Mouse (Mus musculus): ENCODE data around the gene Odf4.

Gene Odf4

DNA sequence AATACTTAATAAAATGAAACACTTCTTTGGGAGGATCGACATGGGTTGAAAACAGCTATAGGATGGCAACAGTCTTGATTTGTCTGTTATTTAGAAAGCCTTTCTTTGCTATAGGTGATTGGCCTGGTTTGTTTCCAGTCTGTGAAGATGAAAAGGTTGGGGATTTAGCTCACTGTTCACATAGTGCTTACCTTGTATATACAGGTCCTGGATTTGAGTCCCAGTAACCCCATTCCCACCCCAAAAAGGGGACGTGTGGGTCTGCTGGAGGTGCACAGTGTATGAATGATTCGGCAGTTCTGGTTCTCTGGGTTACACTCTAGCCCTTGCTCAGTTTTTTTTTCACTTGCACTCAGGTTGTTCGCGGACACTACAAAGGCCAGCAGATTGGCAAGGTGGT, 24.1 kb downstream of the Odf4 start:
- no peak for DNase-seq (ENCODE audit: low read depth, low spot score)

DNA sequence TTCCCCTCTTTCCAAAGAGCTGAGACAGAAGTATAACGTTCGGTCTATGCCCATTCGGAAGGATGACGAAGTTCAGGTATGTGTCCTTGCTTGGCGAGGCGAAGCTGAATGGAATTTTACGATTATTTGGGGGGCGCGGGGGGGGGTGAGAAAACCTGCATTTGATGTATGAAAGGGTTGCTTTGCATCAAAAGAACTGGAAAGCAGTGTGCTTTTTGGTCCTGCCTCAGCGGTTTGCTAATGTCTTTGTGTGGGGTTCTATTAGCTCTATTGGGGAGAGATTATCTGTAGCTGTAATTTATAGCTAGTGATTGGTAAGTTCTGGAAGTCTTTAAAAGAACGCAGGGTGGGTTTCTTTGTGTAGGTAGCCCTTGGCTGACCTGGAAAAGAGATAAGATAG, 24.5 kb downstream of the Odf4 start:
- DNase-seq (ENCODE audit: low read depth, low spot score), result no peak

DNA sequence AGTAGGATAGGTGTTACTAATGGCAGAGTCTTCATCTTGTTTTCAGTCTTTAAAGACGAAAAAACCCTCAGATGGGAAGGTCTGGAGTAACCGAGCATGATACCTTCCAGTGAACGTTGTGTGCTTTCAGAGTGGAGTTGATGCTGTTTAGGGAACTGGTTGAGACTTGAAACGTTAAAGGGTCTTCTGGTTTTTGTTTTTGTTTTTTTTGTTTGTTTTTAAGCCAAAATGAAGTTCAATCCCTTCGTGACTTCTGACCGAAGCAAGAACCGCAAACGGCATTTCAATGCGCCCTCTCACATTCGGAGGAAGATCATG, 24.9 kb downstream of the Odf4 start:
- no peak for DNase-seq (ENCODE audit: low read depth, low spot score)

DNA sequence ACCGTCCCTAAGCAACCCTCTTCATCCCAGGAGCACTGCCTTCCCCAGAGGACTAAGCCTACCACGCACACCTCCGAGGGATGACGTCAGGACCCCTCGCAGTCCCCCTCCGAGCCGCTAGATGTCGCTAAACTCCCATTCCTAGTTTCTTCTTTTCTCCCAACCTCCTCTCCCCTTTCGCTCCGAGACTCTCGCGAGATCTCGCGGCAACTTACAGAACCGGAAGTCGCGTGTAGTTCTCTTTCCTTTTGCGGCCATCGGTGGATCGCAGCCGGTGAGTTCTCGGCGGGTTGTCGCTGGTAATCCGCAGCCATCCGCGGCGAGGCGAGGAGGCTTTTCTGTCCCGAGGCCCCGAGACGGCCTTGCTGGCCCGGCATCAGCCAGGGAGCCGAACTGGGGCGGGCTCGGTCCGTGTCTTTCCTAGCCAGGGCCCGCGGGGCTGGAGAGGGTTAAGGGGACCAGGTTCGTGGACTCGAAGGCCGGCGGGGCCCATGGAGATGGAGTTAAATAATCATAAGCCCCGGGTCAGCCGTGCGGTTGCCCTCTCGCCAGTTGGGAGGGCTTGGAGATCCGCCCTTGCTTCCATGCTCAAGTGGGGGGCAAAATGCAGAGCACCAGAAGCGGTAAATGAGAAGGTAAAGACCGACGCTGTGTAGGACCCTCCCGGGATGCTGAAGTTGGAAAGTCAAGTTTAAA, 25.4 kb downstream of the Odf4 start, which contains the start of gene Rpl26:
Rpl26 (plus strand) TSS at position 233 of the 696 bp plus-strand sequence.
- DNase-seq (ENCODE audit: low read depth, low spot score), result peak; percentile 99

DNA sequence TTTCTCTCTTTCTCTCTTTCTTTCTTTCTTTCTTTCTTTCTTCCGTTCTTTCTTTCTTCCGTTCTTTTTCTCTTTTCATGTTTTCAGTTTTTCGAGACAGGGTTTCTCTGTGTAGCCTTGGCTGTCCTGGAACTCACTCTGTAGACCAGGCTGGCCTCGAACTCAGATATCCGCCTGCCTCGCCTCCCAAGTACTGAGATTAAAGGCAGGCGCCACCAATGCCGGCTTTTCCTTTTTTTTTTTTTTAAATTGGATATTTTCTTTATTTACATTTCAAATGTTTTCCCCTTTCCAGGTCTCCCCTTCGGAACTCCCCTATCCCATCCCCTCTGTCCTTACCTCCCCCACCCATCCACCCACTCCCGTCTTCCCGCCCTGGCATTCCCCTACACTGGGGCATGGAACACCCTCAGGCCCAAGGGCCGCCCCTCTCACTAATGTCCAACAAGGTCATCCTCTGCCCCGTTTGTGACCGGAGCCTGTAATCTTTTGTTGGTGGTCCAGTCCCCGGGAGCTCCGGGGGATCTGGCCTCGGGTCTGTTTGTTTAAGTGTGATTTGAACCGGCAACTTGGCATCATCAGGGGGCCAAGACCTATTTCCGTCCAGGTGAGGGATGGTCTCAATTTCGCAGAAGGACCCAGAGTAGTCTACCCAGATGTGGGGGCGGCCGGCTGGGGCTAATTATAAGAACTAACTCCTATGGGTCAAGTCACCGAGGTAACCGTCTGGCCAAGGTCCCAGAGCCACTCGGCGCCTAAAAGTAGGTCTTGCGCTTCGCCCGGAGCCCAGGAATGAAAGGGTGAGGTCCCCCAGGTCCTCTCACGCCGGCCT, 26.1 kb downstream of the Odf4 start:
- no peak for DNase-seq (ENCODE audit: low read depth, low spot score)

DNA sequence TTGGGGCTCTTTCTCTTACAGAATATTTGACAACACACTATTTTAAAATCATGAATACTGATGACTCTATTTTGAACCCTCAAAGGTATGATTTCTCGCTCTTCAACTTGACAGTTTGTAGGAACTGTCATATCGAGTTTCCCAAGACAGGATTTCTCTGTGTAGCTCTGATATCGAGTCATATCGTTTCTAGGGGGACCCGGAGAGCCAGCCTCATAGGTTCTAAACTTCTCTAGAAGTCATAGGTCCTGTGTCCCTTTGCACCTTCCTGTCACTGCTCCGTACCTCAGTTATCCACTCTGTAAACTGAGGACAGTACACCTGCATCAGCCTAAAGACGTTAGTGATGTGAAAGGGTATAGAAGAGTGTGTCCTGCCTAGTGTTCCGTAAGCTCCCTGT, 27.1 kb downstream of the Odf4 start:
- no peak for DNase-seq (ENCODE audit: low read depth, low spot score)

DNA sequence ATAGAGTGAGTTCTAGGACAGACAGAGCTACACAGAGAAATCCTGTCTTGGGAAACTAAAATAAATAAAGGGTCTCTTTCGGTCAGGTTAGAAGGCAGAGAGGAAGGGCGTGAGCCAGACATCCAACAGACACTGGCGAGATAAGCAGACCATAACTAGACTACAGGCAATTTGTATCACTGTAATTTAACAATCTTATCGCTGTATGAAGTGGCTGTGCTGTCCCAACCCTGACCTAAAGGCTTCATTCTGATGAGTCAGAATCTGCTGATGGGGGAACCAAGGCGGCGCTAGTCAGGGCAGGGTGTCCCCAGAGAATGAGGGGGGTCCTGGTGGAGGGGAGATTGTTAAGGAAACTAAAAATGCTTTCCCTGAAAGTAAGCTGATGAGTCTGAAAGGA, 28.1 kb downstream of the Odf4 start:
- DNase-seq (ENCODE audit: low read depth, low spot score), result no peak

DNA sequence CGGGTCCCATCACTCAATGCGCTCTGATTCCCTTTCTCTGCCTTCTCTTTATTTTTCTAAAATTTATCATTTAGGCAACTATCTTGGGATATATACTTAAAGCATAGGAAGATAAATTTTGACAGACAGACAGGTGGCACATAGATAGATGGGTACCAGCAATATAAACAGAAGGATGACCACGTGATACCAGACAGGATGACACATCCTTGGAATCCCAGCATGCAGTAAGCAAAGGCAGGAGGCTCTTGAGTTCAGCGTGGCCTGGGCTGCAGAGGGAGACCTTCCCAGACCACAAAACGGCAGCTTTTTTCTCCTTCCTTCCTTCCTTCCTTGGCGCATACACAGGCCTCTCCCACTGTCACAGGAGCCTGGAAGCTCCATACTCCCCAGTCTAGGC, 29.0 kb downstream of the Odf4 start:
- DNase-seq (ENCODE audit: low read depth, low spot score), result no peak

DNA sequence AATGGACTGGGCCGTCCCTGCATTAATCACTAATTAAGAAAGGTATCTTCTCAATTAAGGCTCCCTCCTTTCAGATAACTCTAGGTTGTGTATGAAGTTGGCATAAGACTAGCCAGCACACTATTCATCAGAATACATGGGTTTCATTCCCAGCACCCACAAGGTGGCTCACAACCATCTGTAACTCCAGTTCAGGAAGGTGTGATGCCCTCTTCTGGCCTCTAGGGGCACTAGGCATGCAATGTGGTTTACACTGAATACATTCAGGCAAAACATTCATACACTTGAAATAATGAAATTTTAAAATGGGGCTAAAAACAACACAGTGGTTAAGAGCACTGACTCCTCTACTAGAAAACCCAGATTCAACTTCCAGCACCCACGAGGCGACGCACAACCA, 29.8 kb downstream of the Odf4 start:
- DNase-seq (ENCODE audit: low read depth, low spot score), result no peak

DNA sequence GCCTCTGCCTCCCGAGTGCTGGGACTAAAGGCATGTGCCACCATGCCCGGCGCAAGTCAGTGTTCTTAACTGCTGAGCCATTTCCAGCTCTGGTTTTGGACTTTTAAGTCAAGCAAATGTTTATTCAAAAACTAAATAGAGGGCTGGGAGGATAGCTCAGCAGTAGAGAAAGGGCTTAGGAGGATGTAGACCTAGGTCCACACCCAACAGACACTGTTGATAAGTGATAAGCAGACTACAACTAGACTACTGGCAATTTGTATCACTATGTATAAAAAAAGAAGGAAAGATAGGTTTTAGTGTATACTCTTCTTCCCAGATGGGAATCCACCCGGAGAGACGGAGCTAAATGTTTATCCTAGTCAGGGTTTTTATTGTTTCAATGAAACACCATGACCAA, 30.6 kb downstream of the Odf4 start:
- no peak for DNase-seq (ENCODE audit: low read depth, low spot score)

DNA sequence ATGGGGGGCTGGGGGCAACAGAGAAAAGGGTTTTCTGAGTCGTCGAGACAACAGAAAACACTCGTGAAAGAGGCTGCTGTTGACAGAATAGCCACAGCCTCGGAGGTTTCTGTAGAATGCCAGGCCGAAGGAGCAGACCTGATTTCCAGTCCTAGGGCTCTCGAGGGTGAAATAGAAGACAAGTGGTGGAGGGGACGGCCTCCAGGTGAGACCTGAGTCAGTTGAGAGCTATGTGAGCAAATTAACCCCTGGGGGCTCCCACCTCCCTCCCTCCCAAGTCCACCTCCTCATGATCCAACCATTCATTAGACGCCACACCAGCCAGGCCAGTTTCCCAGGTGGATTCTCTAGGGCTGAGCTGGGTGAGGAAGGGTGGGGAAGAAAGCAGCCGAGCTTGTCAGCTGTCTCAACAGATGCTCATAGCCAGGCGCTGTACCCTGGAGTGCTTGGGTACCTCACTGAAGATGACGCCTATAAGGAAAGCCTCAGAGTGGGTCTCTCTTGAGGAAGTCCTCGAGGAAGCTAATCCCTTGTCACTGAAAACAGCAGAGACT, 32.9 kb downstream of the Odf4 start:
- no peak for DNase-seq (ENCODE audit: low read depth, low spot score)

DNA sequence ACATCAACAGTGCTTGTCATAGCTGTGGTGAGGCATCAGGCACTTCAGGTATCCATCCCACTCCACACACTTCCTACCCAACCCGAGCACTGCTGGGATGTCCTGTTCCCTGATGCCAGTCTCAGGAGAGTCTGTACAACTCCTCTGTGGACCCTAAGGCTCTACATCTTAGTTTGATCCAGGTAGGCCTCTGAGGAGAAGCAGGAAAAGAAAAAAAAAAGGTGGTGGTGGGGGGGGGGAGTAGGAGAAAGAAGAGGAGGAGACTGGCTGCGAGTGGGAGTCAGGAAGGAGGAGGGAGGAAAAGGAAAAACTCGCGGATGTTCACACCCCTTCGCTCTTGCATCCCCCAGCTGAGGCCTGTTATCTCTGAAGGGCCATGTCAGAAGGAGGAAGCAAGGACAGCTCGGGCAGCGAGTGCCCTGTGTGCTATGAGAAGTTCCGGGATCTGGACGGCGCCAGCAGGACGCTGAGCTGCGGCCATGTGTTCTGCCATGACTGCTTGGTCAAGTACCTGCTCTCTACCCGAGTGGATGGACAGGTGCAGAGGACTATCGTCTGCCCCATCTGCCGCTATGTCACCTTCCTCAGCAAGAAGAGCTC, 34.5 kb downstream of the Odf4 start:
- DNase-seq (ENCODE audit: low read depth, low spot score), result no peak

DNA sequence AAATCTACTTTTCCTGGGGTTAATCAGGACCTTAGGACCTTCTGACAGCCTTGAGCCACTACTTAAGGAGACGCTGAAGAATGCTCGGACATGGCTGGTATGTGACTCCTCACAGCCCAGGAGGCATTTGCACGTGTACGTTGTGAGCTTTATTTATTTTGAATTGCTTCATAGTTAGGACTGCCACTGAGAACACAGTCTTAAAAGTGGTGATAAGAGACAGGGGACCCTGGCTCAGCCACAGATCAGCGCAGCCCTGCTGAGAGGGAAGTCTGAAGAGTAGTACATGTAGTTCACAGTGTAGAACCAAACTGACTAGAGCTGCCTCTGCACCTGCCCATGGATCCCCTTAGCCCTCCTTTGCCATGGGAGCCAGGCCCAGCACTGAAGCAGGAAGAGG, 35.1 kb downstream of the Odf4 start:
- no peak for DNase-seq (ENCODE audit: low read depth, low spot score)

DNA sequence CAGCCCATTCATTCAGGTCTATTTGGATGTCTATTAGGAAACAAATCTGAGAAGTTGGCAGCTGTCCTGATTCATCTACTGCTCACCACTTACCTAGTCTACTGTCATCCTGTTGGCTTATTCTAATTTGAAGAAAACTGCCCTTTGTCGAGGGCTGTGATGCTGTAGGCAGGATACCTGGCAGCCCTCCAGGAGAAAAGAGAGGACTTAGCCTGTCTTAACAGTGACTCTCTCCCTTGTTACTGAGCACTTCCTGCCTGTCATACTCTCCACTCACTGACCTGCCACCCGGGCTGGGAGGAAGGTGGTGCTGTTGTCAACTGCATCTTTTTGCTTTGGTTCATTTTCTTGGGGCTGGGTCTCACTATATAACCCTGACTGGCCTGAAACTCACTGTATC, 36.3 kb downstream of the Odf4 start:
- no peak for DNase-seq (ENCODE audit: low read depth, low spot score)

DNA sequence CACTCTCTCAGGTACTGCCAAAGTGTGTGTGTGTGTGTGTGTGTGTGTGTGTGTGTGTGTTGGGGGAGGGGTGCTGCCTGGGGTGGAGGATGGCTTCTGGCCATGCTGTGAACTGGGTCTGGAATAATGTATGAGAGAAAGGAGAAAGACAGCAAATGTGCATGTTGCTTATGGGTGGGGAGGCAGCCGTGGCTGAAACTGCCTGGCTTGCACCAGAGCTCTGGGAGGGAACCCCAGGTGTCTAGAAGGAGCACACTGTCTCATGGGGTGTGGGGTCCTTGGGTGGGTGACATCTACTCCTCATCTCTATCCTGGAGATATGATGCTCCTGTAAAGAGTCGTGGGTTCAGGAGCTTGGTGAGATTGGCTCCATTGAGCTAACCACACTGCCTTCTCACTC, 38.2 kb downstream of the Odf4 start:
- no peak for DNase-seq (ENCODE audit: low read depth, low spot score)

DNA sequence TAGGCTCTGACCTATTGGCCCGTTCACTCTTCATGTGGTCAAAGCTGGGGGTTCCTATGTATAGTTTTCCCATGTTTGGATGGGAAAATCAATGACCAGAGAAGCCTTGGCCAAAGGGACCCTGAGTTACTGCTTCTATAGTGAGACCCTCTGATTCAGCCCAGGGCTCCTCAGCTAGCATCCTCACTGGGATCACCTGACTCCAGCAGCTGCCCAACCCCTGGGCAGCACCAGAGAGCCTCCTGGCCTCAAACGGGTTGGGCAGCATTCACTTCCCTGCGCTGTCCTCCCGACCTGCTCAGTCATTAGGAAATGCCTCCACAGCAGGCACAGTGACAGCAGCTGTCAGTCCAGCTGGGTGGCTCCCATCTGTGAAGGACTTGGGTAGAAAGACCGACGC, 38.6 kb downstream of the Odf4 start, which contains the start of gene Rnf222:
Rnf222 (plus strand) TSS at position 301 of the 400 bp plus-strand sequence.
- no peak for DNase-seq (ENCODE audit: low read depth, low spot score)

DNA sequence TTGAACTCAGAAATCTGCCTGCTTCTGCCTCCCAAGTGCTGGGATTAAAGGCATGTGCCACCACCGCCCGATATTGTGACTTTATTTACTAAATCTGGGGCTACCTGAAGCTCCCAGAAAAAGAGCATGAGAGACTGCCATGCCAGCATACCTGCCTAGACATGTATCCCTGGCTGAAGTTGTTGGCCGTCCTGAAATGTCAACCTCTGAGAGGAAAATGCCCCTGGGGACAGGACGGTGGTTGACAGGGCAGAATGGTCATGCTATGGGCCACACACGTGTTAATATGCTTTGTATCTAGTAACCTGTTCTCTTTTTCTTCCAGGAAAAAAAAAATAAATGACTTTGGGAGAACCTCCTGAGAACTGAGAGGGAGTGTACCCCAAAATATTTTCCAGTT, 40.8 kb downstream of the Odf4 start:
- no peak for DNase-seq (ENCODE audit: low read depth, low spot score)

DNA sequence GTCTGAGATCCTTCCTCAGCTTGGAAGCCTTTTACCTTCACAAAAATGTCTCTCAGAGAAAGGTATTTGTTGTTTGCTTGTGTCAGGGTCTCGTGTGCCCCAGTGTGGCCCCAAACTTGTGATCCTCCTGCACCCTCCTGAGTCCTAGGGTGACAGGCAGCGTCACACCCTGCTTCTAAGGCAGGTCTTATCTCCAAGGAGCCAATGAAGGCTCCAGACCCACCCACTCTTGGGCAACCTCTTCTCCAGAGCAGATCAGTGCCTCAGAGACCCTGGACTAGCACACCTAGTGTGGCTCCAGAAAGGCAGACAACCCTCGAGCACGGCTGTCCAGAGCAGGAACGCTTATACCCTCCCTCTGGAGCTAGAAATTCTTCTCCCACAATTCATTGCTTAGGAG, 42.5 kb downstream of the Odf4 start:
- DNase-seq (ENCODE audit: low read depth, low spot score), result no peak

DNA sequence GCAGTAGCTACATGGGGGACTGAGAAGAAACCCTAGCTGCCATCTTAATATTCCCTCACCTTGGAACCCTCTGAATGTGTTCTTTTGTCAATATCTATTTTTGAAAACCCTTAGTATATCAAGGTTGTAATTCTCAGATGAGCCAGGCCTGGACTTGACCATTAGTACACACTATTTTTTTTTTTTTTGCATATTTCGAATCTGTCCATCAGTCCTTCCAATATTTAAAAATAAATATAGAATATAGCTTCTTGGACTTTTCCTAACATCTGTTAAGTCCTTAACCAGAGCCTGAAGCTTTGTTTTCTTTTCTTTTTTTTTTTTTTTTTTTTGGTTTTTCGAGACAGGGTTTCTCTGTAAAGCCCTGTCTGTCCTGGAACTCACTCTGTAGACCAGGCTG, 43.0 kb downstream of the Odf4 start:
- DNase-seq (ENCODE audit: low read depth, low spot score), result no peak

DNA sequence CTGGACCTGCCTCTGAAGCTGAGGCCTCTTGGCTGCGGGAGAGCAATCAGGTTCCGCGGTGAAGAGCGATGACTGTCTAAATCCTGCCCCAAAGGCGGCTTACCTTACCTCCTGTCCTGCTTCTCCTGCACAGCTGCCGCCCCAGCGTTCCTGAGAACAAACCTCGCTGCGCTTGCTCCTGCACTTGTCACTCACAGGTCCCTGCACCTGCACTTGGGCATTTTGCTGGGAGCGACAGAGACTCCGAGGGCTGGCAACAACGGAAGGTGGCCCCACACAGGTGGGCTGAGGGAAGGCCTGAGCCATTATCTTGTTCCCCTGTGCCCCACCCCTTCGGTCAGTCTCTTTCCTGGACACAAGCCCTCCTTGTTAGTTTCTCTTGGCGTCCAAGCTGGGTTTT, 44.8 kb downstream of the Odf4 start:
- no peak for DNase-seq (ENCODE audit: low read depth, low spot score)

DNA sequence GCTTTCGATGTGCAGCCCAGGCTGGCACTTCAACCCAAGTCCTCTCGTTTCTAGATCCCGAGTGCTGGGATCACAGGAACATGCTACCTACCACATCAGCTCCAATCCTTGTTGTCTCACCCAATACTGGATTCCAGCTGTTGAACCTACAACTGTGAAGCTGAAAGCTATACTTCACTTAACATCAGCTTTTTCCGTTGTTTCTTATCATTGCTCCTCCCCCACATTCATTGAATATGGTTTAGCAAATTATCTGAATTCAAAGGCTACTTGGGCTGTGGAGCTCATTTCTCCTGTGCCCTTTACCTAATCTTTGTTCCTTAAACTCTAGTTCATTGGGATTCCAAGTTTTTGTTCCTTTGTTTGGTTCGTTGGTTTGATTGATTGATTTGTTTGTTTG, 48.1 kb downstream of the Odf4 start:
- no peak for DNase-seq (ENCODE audit: low read depth, low spot score)

DNA sequence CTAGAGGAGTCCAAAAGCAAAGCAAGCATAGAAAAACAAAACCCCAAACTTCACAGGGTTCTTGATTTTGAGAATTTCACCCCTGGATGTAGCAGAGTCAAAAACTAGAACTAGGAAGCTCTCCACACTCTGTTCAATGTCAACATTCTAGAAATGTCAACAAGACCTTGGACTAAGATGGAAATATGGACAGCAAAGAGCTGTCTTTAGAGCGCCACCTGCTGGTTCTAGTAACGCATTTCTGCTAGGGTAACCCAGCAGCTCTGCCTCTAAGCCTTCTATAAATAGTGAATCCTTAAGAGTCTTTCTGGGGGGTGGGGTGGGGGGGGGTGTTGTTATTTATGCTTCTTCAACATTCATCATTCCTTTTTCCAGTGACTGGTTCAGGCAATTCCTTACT, 52.0 kb downstream of the Odf4 start:
- DNase-seq (ENCODE audit: low read depth, low spot score), result no peak
